Mouse (Mus musculus) liver, adult 2 months (tissue): ENCODE results near the gene Kdm6b. TPM values are rescaled to one million over a fixed set of nuclear protein-coding genes. Genes with fewer than 3 reads are reported as not detected.
A peak's percentile ranks its signal among the peaks of the same experiment; 100 is the strongest.

Source experiments
- DNase-seq: peaks from one replicate; pipeline ENCODE4 v3.0.0-alpha.2; 2011; ENCODE audit warnings: low read depth, low spot score; ENCODE audit errors: extremely low read depth
- H3K27ac ChIP-seq: fragments of 200-500 bp; replicated peaks from 2 replicates; pipeline ENCODE4 v1.5.1; 2012; ENCODE audit warnings: low read depth, mild to moderate bottlenecking, control low read depth, inconsistent platforms, low read length; ENCODE audit not compliant: insufficient read depth
- H3K27me3 ChIP-seq: fragments of 200-500 bp; 2 replicates; pipeline ENCODE4 v1.6.1; 2012; ENCODE audit warnings: mild to moderate bottlenecking, moderate library complexity, low read length, inconsistent platforms; ENCODE audit not compliant: control insufficient read depth, insufficient read depth
- H3K36me3 ChIP-seq: fragments of 200-500 bp; 2 replicates; pipeline ENCODE4 v1.6.1; 2012; ENCODE audit warnings: low read length, inconsistent platforms; ENCODE audit not compliant: control insufficient read depth, insufficient read depth
- H3K4me1 ChIP-seq: fragments of 200-500 bp; 2 replicates; pipeline ENCODE4 v1.6.1; 2011; ENCODE audit warnings: low read length; ENCODE audit not compliant: control insufficient read depth, insufficient read depth
- H3K4me3 ChIP-seq: fragments of 200-500 bp; 2 replicates; pipeline ENCODE4 v1.5.1; 2011; ENCODE audit warnings: low read depth, mild to moderate bottlenecking, control low read depth, low read length, moderate library complexity; ENCODE audit not compliant: insufficient read depth
- H3K79me2 ChIP-seq: fragments of 200-500 bp; 2 replicates; pipeline ENCODE4 v1.6.1; 2012; ENCODE audit warnings: inconsistent platforms, mild to moderate bottlenecking, low read length, moderate library complexity; ENCODE audit not compliant: control insufficient read depth, insufficient read depth
- H3K9ac ChIP-seq: fragments of 200-500 bp; 2 replicates; pipeline ENCODE4 v1.6.1; 2012; ENCODE audit warnings: low read depth, mild to moderate bottlenecking, control low read depth, inconsistent platforms, low read length
- CTCF ChIP-seq: fragments of 200-500 bp; IDR thresholded peaks from 2 replicates; pipeline ENCODE4 v1.5.1; 2011; ENCODE audit warnings: low read depth, low read length, control low read depth
- POLR2A ChIP-seq: fragments of 200-500 bp; IDR thresholded peaks from 2 replicates; pipeline ENCODE4 v1.6.1; 2011; ENCODE audit warnings: low read length, control low read depth; ENCODE audit not compliant: insufficient read depth; ENCODE audit errors: extremely low read depth
- WGBS: fragments of 180-500 bp; shearing (Covaris S2); methylation state at CpG from one replicate; pipeline ENCODE4 v1.1.7; 2018; 5-methylcytosine and 5-hydroxymethylcytosine counted together
- polyA plus RNA-seq: library from polyadenylated mRNA; depleted of rRNA; stranded (reverse); fragments of >200 nt; gene quantifications from 2 replicates; pipeline ENCODE4 v1.2.3, GENCODE M21; 2012; rRNA removed
- total RNA-seq: library from RNA; depleted of rRNA; stranded (reverse); fragments of >200 nt; gene quantifications from 2 replicates; pipeline ENCODE4 v1.2.3, GENCODE M21; 2014; rRNA removed

Gene Kdm6b
- total RNA-seq, result 1.6 and 2.3 TPM in 2 replicates
- 4.2 and 4.6 TPM in 2 replicates for polyA plus RNA-seq

DNA sequence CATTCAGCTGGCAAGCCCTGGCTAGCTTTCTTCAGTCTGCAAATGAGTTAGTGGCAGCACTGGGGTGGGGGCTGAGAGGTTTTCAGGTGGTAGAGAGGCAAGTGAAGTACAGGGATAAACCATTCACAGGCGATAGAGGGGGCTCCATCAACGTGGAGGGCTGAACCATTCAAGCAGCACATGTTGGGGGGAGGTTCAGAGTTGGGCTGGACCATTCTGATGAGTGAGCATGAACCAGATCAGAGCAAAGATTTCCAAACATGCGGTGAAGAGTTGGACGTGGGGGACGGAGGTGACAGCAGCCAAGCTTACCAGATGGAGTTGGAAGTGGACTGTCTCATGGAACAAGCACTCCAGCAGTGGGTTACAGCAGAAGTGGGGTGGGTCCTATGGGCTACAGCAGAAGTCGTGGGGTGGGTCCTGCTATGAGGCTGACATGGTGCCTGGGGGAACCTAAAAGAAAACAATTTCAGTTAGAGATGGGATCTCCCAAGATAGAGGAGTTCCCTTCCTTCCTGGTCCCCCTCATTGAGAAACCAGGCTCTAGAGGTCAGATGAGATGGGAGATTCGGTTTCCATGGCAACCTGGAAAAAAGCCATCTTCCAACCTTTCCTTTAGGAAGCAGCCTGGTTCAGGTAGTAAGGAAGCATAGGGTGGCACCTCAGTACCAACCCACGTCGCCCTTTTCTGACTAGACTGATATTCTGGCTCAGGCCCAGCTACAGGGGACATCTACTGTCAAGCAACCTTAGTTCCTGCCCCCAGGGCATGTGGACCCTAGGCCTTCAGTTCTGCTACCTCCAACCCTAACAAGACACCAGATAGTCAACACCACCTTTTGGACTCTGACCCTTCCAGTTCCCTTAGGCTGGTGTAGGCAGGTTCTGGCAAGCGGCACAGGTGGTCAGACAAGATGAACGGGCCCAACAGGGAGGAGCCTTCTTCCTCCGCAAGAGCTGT is at the start of gene Kdm6b:
Gene Kdm6b, minus strand, starts transcription at position 455 of the 961 bp plus-strand sequence.
- peaks cover 28% of the 10 kb centered on the region for H3K4me1 ChIP-seq

DNA sequence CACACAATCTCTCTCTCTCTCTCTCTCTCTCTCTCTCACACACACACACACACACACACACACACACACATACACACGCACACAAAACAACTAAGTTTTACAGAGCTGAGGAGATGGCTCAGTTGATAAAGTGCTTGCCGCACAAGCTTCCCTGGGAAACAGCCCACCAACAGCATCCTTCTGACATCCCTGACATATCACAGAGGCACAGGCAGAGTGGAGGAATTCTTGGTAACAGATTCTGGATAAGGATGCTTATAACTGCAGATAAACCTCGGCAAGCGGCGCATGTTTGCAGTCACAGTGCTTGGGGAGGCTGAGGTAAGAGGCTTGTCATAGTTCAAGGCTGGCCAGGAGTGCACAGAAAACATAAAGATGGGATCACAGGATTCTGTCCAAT is 48.1 kb upstream of the Kdm6b start:
- Histone ChIP-seq H3K27me3 (no peaks in the 10 kb centered on the region), H3K4me3 (no peak overlapping the region), H3K4me1 (no peaks in the 10 kb centered on the region), H3K9ac (no peak overlapping the region), H3K79me2 (no peaks in the 10 kb centered on the region), H3K27ac (no peak overlapping the region), H3K36me3 (no peaks in the 10 kb centered on the region)
- no peak for DNase-seq
- TF ChIP-seq CTCF (no peak), POLR2A (no peak)
- WGBS, result 69% methylated on average over 5 of the region's 5 CpGs

More for the DNA sequence above, at the start of gene Kdm6b:
- DNase-seq, result peak; percentile 81
- Histone ChIP-seq H3K36me3 (no peaks in the 10 kb centered on the region), H3K9ac (no peak within 1 kb of the TSS), H3K27ac (peak within 1 kb of the TSS; percentile 24), H3K79me2 (no peaks in the 10 kb centered on the region), H3K4me3 (no peak within 1 kb of the TSS), H3K27me3 (no peaks in the 10 kb centered on the region)
- whole genome bisulfite sequencing, result 23% methylated on average over 12 of the region's 12 CpGs
- no peak for TF ChIP-seq POLR2A
- no peak for TF ChIP-seq CTCF

DNA sequence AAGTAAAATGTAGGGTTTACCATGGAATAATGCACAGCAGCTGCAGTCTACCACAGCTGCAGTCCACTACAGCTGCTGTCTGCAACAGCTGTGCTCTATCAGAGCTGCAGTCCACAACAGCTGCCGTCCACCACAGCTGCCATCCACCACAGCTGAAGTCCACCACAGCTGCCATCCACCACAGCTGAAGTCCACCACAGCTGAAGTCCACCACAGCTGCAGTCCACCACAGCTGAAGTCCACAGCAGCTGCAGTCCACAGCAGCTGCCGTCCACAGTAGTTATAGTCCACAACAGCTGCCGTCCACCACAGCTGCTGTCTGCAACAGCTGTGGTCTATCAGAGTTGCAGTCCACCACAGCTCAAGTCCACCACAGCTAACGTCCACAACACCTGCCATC is 46.4 kb upstream of the Kdm6b start:
- Histone ChIP-seq H3K79me2 (no peaks in the 10 kb centered on the region), H3K4me1 (no peaks in the 10 kb centered on the region), H3K27ac (no peak overlapping the region), H3K9ac (no peak overlapping the region), H3K27me3 (no peaks in the 10 kb centered on the region), H3K4me3 (no peak overlapping the region), H3K36me3 (no peaks in the 10 kb centered on the region)
- 67% methylated on average over 4 of the region's 4 CpGs for WGBS
- no peak for DNase-seq
- TF ChIP-seq CTCF (no peak), POLR2A (no peak)

DNA sequence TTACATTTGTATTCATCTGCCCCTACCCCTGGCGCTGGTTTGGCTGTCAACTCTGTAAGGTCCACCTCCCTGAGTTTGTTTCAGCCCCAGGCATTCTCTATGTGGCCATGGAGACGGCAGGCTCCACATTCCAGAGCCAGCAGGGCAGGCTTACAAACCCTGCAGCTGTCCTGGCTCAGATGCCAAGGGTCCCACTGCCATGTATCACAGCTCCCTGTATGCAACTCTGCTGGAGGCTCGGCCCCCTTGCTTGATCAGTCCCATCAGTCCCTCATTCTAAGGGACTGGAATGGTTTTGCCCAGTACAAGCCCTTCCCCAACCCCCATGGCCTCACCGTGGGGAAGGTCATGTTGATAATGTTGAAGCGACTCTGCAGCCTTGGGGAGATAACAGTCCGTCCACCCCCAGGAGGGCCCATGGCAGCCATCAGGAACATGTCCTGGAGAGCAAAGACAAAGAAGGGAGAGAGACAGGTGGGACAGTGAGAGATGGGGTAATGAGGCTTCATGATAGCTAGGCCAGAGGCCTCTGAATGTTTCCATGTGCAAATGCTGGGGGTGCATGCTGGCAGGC is 43.6 kb upstream of the Kdm6b start:
- no peaks in the 10 kb centered on the region for H3K36me3 ChIP-seq
- no peak overlapping the region for H3K4me3 ChIP-seq
- TF ChIP-seq POLR2A (no peak), CTCF (no peak)
- H3K27ac ChIP-seq, result no peak overlapping the region
- DNase-seq, result no peak
- H3K9ac ChIP-seq, result no peak overlapping the region
- WGBS, result 60% methylated on average over 6 of the region's 6 CpGs
- H3K4me1 ChIP-seq, result no peaks in the 10 kb centered on the region
- no peaks in the 10 kb centered on the region for H3K79me2 ChIP-seq
- no peaks in the 10 kb centered on the region for H3K27me3 ChIP-seq

DNA sequence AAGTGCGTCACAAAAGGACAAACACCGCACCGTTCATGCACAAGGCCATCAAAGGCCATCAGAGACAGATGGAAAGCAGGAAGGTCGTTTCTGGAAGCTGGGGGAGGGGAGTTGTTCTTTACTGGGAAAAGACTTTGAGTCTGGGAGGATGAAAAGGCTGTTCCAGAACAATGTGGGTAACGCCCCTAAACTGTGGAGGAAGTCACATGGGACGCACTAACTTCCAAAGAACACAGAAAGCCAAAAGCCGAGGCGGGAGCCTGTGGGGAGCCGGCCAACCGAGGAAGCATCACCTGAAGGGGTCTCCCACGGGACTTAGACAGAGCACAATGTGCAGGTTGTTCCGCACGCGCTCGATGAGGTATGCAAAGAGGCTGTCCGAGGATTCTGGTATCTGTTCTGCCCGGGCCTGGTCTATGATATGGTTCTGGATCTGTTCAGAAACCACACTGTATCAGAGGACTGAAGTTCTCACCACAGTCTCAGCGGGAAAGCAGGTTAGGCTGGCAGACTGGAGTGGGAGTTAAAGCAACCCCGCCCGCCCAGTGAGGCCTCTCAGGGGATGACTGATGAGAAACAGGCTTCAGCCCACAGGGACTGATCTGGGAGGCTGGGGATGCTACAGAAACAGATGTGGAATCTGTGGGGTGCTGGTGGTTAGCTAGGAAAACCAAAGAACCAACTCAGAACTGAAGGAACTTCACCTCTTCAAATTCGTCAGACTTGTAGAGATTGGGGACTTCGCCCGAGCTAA is 38.8 kb upstream of the Kdm6b start:
- Histone ChIP-seq H3K9ac (peak overlapping the region; percentile 15; the same call in 1 of the 2 replicates), H3K4me1 (no peaks in the 10 kb centered on the region), H3K36me3 (no peaks in the 10 kb centered on the region), H3K27ac (no peak overlapping the region; the same call in 1 of the 2 replicates), H3K79me2 (no peaks in the 10 kb centered on the region), H3K27me3 (no peaks in the 10 kb centered on the region), H3K4me3 (peak overlapping the region; percentile 35)
- DNase-seq, result no peak
- 66% methylated on average over 23 of the region's 23 CpGs for WGBS
- TF ChIP-seq POLR2A (no peak), CTCF (no peak)
